Mouse (Mus musculus): ENCODE measurements at regions not wholly inside any gene's neighbourhood (a gene's known extent, or its start where the extent isn't known, plus 50 kb on each side); places are given as distances from the start of the nearest gene placed in this dataset.
A peak's percentile ranks its signal among the peaks of the same experiment; 100 is the strongest.

DNA sequence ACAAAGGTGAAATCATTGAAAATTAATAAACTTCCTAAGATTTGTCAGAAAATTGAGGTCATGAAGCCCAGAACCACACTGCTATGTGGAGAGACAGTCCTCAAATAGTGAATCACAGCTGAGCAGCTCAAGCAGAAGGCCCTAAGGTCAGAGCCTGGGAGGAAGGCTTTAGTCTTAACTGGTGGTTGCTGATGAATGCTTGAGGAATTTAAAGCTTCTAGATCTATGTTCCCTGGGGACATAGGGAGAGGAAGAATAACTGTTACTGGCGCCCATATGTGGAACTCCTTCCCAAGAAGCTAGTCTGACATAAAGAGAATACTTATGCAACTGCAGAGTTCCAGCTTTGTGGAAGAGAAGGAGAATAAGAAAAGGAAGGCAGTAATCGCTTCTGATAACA lies 919.5 kb downstream of the D3Ertd751e start:
- DNase-seq (ENCODE audit: low spot score), result no peak

DNA sequence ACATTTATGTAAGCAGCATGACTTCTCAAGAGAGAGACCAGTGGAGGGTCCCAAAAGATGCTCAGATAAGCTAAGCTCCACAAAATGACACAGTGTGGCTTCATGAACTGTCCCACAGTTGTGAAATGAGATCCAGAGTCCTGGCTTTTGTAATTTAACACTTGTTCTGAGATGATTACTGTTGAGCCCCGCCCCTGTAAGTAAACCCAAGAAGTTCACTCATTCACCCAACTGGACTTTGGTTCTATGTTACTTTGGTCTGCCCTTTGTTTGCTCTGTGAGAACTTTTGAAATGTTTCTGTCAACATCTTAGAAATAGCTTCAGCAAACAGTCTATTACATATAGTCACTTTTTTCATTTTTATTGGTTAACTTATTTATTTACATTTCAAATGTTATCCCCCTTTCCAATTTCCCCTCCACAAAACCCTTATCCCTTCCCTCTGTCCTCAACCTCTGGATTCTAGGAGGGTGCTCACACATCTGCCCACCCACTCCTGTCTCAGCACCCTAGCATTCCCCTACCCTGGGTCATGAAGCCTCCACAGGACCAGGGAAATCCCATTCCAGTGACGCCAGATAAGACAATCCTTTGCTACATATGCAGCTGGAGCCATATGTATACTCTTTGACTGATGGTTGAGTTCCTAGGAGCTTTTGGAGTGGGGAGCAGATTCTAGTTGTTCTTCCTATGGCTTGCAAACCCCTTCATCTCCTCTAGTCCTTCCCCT lies 934.4 kb downstream of the D3Ertd751e start:
- no peak for DNase-seq (ENCODE audit: low spot score)

DNA sequence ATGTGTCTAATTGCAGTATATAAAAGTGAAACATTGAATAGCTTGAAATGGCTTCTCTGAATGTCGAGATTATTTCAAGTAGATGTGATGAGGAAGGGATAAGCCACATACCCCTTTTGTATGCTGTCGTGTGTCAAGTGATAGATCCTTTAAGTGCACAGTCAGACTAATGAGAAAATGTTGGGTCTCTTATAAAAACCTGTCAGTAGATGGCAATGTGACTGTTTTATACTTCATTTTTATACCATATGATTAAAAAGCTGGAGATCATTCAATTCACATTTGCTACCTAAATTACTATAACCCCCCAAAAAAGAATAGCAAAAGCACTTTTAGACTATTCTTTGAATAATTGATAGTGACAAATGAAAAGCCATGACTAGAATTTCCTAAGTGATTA lies 952.3 kb downstream of the D3Ertd751e start:
- no peak for DNase-seq (ENCODE audit: low spot score)

DNA sequence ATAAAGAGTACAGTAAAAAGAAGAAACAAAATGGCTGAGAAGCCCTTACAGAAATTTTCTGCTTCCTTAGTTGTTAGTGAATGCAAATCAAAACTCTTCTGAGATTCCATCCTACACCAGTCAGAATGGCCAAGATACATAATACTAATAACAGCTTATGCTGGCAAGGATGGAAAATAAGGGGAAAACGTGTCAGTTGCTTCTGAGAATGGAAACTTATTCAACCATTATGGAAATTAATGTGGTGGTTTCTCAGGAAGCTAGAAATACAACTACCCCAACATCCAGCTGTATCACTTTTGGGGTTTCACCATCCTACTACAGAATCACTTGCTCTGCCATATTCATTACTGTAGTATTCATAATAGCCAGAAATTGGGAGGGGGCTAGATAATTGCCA lies 996.5 kb downstream of the D3Ertd751e start:
- DNase-seq (ENCODE audit: low spot score), result no peak

DNA sequence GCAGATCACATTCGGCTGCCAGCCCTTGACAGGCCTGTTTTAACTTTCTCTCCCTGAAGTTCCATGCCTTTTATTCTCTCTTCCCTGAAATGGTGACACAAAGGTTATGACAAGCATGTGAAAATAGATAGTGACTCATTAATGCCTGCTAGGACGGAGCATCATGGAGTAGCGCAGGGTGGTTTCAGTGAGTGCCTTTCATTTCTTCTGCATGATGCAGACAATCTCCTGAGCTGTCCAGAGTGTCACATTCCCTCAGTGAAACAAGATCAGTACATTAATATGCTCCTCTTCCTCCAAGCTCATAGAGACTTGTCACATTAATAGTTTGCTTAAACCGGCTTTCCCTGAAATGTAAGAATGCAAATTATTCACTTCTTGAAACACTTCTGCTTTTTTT lies 1010.7 kb downstream of the D3Ertd751e start:
- no peak for DNase-seq (ENCODE audit: low spot score)

DNA sequence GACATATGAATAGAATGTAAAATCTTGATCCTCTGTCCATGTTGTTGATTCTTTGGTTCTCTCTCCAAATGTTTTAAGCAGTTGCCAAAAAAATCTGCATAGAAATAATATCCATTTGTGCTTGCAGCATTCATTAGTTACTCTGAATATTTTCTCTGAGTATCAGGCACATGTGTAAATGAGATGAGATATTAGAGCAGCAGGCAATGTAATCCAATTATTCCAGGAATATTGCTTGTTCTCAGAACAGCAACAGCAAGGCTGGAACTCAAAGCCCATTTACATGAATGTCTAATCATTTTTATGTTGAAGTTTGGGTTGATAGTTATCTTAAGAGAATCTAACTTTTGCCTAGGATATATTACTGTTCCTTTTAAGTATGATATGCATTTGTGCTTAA lies 1014.9 kb downstream of the D3Ertd751e start:
- no peak for DNase-seq (ENCODE audit: low spot score)

DNA sequence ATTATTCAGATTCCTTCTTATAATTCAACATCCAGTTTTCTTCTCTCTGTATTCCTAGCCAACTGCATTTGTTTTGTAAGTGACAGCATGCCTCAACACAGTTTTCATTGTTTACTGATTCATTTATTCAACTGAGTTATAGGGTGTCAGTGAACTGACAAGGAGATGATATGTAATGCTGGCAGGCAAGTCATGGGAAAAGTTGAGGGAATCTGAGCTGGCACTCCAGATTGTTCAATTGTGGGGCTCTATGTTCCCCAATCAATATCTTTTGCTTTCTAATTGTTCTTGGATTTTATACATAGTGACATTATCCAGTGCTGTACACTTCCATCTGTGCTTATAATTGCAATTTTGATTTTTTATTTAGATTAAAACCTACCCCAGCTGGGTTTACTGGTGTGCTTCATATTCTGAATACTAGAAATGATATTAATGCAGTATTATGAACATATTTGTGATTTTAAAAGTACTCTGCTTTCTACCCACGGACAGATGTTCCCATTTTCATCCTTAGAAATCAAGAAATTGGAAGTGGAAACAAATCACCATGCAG lies 1015.5 kb downstream of the D3Ertd751e start:
- no peak for DNase-seq (ENCODE audit: low spot score)

DNA sequence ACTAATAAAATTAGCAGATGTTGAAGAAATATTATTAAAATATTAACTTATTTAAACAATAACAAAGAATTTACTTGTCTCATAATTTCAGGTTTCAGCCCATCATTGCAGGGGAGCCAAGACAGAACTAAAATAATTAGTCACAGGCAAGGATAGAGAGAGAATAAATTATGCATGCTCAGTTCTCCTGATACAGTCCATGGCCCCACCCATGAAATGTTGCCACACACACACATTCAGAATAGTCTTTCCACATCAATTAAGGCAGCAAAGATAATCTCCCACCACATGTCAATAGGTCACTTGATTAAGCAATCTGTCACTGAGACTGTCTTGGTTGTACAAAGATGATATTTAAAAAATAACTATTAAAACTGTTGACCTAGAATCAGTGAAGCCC lies 1019.8 kb downstream of the D3Ertd751e start:
- DNase-seq (ENCODE audit: low spot score), result no peak

DNA sequence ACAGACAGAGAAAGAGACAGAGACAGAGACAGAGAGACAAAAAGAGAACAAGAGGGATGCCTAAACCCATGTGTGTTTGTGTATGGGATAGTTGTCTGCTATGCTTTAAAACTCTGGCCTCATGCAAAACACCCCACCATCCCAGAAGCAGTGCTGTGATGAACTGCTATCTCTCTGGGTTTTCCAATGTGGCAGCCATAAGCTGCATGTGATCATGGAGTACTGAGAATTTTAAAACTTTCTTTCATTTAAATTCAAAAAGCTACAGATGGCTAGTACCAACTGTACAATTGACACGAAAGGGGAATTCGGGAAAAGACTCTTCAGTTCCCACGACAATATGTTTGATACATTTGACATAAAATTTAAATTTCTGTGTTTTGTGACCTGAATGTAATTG lies 1041.1 kb downstream of the D3Ertd751e start:
- no peak for DNase-seq (ENCODE audit: low spot score)

DNA sequence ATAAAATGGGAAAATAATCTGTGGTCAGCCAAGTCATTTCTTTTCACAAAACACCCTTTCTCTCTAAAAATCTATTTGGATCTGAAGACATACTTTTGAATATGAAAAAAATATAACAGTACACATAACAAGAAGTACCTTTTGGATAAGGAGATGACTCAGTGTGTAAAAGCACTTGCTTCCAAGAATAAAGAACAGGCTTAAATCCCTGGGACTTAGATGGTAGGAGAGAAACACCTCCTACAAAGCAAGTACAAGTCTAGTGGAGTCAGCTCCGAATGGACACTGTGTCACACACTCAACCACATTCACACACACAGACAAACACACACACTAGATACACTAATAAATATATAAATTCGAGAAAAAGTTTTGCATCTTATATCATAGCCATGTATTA lies 1041.8 kb downstream of the D3Ertd751e start:
- DNase-seq (ENCODE audit: low spot score), result no peak

DNA sequence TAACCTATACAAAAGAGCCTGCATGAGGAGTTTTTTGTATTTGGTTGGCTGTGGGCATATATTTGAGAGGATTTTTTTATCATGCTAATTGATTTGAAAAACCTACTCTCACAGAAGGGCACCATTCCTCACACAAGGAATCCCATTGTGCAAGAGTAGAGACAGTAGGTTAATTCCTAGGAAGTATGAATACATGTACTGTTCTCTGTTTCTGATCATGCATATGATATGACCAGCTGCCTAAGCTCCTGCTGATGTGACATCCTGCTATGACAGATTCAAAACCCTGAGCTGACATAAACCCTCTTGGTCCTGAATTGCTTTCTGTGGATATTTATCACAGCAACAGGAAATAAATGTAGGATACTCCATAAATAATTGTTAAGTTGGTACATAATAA lies 1048.0 kb downstream of the D3Ertd751e start:
- no peak for DNase-seq (ENCODE audit: low spot score)

DNA sequence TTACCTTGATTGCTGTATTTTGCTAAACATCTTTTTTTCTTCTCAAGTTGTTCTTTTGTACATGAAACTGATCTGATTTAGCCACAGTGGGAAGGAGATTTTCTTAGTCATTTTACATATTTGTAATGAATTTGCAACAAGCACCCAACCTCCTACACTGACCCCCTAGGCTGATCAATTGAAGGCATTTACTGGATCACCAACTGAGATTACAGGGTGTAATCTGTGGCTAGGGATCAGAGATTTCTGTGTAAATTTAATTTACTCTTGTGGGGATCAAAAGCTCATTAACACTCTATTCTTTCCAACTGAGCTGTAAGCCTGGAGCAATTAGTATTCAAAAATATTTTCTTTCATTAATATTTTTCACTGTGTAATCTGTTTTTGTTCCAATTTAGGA lies 1049.5 kb downstream of the D3Ertd751e start:
- no peak for DNase-seq (ENCODE audit: low spot score)

DNA sequence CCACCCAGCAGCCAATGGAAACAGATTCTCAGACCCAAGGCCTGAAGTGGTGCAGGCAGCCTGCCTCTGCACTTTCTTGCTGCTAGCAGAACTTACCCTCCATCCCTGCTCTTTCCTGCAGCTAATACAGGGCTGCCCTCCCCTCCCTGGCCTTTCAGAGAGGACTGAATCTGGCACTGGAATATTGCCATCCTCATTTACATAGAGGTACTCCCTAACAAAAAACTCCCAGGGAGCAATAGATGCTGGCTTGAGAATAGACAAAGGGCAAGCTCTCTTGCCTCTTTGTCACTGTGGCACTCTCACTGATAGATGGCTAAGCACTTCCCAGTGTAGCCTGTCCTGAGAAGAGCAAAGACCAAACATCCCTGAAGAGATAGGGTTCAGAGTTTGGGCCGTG lies 1088.0 kb downstream of the D3Ertd751e start:
- DNase-seq (ENCODE audit: low spot score), result no peak

DNA sequence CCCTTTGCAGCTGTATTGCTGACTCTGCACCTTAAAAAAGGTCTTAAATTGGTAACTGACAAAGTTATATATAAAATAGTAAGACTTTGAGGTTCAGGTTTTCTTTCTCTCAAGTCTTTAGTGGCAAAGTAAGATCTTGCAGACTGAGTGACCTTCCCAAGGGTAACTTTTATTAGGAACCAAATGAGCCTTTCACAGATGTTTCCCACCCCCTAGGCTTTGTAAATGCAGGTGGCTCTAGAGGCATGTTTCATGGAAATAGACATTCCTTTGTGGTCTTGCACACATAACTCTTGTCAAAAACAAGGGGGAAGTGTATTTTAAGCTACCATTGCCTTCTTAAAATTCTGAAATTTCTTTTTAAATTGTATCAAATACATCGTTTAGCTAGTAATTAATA lies 1125.0 kb downstream of the D3Ertd751e start:
- DNase-seq (ENCODE audit: low spot score), result no peak

DNA sequence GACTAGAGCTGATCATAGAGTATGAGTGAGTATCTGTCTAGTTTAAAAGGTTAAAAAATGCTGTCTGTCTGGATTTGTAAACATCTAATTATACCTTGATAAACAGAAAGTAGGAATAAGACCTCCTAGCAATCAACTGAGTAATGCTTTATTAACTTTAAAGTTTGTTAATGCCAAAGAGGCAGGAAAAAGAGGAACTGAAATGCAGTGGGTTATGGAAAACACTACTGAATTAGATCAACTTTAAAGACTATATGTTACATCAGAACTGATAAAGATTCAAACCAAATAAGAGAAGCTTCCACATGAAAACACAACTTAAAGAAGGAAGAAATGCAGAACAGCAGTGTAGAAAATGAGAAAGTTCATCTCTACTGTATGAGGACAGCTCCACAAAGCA lies 1136.6 kb downstream of the D3Ertd751e start:
- no peak for DNase-seq (ENCODE audit: low spot score)

DNA sequence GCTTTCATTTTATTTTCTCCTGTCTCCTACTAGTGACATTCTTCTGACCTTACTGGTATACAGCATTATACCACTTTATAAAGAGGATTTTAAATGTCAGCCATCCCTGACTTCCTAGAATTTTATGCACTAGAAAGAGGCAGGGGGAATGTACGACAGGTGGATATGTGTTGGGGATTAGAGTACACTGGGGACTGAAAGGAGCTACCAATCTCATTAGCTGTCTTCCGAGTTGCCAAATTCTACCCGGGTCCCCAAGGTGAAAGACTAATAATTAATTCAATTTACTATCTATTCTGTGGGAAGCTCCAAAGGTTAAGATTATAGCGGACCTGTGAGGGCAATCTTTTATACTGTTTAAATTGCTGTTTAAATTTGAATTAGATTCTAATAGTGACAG lies 1142.1 kb downstream of the D3Ertd751e start:
- no peak for DNase-seq (ENCODE audit: low spot score)

DNA sequence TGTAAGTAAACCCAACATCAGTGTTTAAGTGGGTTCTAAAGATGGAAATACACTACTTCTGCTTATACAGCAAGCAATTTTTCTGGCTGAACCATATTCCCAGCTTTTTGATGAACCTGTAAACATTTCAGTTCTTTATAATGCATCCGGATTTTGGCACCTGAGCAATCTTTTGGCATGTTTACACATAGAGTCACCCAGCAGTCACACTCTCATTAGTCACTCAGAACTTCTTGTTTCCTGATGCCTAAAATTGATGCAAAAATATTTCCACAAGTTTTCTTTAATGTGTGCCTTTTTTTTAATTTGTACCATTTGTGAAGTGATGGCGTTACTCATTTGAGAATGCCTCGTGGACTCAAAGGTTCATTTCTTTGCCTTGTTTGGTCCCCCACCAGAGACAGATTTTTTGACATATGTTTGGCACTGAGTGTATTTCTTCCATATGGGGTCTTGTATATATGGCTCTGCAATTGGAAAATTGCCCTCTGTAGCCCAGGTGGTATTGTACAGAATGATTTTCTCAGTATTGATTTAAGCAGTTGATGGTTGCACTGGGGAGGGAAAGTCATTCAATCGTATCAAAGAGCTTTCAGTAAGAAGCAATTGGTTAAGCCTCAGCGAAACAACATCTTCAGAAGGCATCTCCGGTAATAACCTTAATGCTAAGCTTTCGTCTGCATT lies 1149.7 kb downstream of the D3Ertd751e start:
- DNase-seq (ENCODE audit: low spot score), result no peak

DNA sequence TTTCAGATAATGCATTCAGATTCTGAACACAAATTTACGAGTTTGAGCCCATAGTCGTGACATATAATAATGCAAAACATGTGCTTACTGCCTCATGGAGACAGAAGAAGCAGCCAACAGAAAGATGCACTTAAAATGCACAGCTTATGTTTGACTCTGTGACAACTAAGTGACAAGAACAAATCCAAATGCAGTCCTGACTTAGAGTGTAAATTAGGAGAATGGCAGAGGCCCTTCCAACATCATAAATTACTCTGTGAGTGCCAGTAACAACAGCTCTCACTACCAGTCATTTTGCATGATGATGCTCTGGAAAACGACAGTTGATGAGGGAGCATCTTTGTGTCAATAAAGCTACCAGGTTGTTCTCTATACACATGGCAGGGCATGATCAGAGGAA lies 1153.4 kb downstream of the D3Ertd751e start:
- DNase-seq (ENCODE audit: low spot score), result no peak

DNA sequence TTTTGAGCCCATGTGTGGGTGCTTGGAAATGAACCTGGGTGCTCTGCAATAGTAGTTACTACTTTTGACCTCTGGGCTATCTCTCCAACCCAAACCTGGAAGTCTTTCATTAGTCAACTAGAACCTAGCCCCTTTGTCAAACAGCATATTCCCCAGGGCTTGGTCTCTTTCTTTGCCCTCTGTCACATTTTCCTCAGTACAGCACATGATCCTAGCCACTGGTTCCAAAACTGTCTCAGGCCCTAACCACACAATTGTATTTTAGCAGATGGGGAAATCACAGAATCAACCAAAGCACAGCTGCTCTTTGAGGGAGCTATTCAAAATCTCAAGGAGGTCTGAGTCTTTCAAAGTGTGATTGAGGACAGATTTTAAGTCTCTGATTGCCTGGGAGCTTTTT lies 1155.5 kb downstream of the D3Ertd751e start:
- DNase-seq (ENCODE audit: low spot score), result no peak

DNA sequence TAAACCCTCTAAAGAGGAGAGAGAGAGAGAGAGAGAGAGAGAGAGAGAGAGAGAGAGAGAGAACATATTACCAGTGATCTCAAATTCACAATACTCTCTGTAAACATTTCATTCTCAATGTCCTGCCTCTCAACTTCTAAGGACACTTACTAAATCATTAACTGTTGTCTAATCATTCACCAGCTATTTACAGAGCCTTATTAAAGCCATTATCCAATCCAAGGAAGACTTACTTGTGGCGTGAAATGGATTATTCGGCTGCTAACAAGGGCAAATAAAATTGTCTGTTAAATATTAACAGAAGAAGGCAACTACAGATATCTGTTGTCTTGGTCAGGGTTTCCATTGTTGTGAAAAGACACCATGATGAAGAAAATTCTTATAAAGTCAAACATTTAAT lies 1156.5 kb downstream of the D3Ertd751e start:
- DNase-seq (ENCODE audit: low spot score), result no peak

DNA sequence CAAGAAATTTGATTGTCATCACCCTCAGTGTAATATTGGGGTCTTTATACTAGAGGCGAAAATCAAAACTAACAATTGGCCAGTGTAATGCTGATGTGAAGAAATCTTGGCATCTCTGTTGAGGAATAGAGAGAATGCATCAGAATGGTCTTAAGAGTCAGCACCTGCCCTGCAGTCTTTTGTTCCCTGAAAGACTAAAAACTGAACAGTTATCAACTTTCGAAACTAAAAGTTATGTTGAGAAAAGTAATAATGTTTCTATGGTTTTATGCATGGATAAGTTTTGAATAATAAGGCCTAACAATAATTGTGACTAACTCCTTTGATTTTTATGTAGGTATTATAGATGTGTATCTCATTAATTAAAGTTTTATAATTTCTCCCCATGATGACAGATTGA lies 1158.6 kb downstream of the D3Ertd751e start:
- no peak for DNase-seq (ENCODE audit: low spot score)

DNA sequence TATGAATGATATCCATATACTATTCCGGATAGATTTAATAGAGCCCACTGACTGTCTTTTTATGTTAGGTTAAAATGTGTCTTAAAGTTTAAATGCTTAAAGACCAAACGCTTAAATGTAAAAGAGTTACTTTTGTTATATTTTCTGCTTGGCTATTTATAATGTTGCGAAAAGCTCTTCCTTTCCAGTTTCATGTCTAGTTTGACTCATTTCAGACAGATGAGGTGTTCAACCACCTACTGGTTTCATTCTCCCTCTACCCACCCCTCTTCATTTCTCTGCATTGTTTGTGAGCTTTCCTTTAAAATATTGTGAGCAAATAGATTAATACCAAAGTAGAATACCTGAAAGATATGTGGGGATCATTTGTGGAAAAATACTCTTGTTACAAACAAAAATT lies 1163.8 kb downstream of the D3Ertd751e start:
- no peak for DNase-seq (ENCODE audit: low spot score)

DNA sequence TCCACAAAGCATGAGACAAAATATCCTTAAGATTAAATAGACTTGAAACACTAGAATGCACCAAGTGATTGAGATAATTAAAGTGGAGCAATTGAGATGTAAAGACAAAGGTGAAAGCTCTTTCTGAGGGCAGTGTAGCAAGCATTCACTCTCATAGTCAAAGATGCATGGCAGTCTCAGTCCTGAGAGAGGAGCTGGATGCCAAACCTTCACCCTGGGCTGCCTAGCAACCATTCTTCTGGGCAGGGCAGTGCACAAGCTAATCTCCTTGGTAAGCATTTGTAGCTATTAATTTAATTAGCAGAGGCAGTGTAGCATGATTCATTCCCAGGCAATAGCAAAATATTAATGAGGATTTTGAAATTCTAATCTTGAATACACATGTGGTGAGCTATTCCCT lies 1166.0 kb downstream of the D3Ertd751e start:
- DNase-seq (ENCODE audit: low spot score), result peak; percentile 28

DNA sequence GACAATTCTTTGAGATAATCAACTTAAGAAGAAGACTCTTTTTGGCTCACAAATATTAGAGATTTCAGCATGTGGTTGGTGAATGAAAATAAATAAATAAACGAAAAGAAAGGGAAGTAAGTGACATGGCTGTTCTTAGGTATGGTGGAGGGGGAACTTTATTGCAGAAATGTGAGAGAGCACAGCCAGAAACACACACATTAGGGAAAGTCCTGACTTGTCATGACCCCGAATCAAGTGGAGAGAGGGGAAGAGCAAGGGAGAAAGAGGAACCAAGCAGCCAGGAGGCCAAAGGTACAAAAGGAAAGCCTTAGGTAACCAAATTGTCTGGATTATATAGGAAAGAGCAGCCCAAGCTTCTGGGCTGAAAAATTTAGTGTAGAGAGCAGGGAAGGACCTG lies 1172.7 kb downstream of the D3Ertd751e start:
- no peak for DNase-seq (ENCODE audit: low spot score)

Measured in embryo, embryonic 10 days (tissue).